Mouse (Mus musculus) bone marrow macrophage, adult 2 months (primary cell): ENCODE measurements around the gene Ralgapa2. TPM values are rescaled to one million over a fixed set of nuclear protein-coding genes. Genes with fewer than 3 reads are reported as not detected.
A peak's percentile ranks its signal among the peaks of the same experiment; 100 is the strongest.

Experiments
- H3K27ac ChIP-seq: 2 replicates; pipeline ENCODE4 v1.5.1; 2012; ENCODE audit warnings: low read depth, low read length; ENCODE audit not compliant: insufficient read depth
- H3K4me1 ChIP-seq: 2 replicates; pipeline ENCODE4 v1.6.1; 2012; ENCODE audit warnings: low read length; ENCODE audit not compliant: control insufficient read depth, insufficient read depth
- H3K4me3 ChIP-seq: 2 replicates; pipeline ENCODE4 v1.5.1; 2012; ENCODE audit warnings: mild to moderate bottlenecking, low read length, moderate library complexity; ENCODE audit not compliant: insufficient read depth
- CTCF ChIP-seq: IDR thresholded peaks from 2 replicates; pipeline ENCODE4 v1.5.1; 2012; ENCODE audit warnings: low read depth, mild to moderate bottlenecking, low read length, moderate library complexity
- POLR2A ChIP-seq: IDR thresholded peaks from 2 replicates; pipeline ENCODE4 v1.6.1; 2012; ENCODE audit warnings: mild to moderate bottlenecking, low read depth, low read length, borderline replicate concordance
- polyA plus RNA-seq: library from polyadenylated mRNA; stranded (reverse); fragments of >200 nt; gene quantifications from 2 replicates; pipeline ENCODE4 v1.2.4, GENCODE M21; 2012; ENCODE audit not compliant: missing spikeins, insufficient read depth, insufficient read length

The Ralgapa2 gene
- polyA plus RNA-seq, 1 experiment = 9.1 TPM

DNA sequence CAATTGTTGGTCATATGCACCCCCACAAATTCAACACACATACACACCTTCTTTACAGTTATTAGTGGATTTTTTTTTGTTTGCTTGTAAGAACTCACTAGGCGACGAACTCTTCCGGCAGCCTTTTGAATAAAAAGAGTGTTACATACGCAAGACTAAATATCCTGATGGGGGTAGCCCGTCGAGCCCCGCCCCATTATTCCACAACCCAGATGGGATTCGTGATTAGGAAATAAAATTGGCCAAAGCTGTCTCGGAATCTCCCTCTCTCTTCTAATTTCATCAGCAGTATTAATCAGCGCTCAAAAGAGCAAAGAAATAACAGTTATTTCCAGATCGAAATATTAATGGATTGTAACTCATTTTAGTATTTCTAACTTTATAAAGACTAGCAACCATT, 292.4 kb downstream of the Ralgapa2 start:
- Histone ChIP-seq H3K4me1 (no peaks in the 10 kb centered on the region), H3K4me3 (no peak overlapping the region), H3K27ac (no peak overlapping the region)
- TF ChIP-seq POLR2A (no peak), CTCF (no peak)

- Histone ChIP-seq H3K4me3 (no peak overlapping the region), H3K4me1 (no peaks in the 10 kb centered on the region), H3K27ac (no peak overlapping the region)
- TF ChIP-seq POLR2A = no peak
- TF ChIP-seq CTCF = no peak
Observed at GRCm38 (mm10) chr2:146218881-146219535, 293.1 kb downstream of the Ralgapa2 start.

GRCm38 (mm10) chr2:146218161-146218691, 293.9 kb downstream of the Ralgapa2 start:
- TF ChIP-seq POLR2A (no peak), CTCF (no peak)
- Histone ChIP-seq H3K4me1 (no peaks in the 10 kb centered on the region), H3K27ac (no peak overlapping the region), H3K4me3 (no peak overlapping the region)

DNA sequence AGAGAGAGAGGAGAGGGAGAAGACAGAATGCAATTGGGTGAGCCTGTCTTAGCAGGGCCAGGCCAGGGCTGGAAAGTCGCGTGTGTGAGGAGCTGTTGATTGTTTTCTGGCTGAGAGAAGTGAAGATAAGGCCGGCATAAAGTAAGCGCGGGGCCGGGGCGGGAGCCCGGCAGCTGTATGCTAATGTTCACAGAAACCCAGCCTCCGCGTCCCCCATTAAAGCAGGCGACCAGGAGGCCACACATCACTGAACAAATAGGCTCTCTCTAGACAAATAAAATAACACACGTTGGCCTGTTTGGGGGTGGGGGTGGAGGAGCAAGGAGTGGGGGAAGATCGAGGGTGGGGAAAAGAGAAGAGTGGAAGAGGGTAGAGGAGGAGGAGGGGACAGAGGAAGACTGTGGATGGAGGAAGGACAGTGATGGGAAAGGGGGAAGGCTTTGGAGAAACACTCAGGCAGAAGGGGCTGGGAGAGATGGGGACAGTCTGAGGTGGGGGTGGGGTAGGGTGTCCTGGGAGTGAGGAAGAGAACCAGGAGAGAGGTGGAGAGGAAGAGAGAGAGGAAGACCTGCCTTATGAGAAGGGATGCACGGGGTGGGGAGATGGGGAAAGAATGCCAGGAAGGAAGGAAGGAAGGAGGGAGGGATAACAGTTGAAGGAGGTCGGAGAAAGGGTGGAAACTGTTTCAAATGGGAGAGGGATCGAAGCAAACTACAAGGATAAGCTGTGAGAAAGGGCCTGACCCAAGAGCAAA, 294.7 kb downstream of the Ralgapa2 start:
- TF ChIP-seq POLR2A = no peak
- no peak for TF ChIP-seq CTCF
- Histone ChIP-seq H3K4me1 (no peaks in the 10 kb centered on the region), H3K27ac (no peak overlapping the region), H3K4me3 (no peak overlapping the region)

DNA sequence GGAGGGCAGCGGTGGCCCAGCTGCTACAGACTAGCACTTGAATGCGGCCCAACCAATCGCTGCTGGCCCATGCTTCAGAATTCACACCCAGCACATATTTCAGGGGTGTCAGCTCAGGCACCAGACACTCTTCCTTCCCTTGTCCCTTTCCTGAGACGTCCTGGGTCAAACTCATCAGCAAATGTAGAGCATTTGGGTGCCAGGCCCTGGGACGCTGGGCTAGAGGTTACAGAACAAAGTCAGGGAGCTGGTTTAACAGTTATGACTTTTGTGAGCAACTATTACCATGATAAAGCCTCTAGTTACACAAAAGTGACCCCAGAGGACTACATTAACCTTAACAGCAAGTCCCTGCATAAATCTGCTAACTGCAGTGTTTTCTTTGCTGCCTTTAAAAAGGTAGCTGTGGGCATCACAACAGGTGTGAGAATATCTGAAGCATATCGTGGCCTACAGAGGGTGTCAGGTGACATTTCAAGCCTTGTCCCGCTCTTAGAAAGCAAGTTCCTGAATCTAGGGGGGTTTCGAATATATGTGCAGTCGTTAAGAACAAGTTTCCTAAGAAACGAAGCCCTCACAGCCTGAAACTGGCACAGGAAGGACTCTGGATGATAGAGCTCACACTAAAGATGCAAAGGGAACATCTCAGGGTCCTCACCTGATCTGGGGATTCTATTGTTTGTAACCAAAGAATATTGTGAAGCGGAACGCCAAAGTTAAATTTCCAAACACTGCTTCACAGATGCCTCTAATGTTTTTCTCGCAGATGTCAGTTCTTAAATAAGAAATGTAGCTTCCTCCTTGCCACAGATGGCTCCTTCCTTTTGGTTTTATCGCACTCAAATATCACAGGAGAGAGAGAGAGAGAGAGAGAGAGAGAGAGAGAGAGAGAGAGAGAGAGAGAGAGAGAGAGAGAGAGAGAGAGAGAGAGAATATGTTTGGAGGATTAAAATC, 295.8 kb downstream of the Ralgapa2 start:
- TF ChIP-seq POLR2A = no peak
- TF ChIP-seq CTCF = no peak
- Histone ChIP-seq H3K27ac (no peak overlapping the region), H3K4me1 (no peaks in the 10 kb centered on the region), H3K4me3 (no peak overlapping the region)

DNA sequence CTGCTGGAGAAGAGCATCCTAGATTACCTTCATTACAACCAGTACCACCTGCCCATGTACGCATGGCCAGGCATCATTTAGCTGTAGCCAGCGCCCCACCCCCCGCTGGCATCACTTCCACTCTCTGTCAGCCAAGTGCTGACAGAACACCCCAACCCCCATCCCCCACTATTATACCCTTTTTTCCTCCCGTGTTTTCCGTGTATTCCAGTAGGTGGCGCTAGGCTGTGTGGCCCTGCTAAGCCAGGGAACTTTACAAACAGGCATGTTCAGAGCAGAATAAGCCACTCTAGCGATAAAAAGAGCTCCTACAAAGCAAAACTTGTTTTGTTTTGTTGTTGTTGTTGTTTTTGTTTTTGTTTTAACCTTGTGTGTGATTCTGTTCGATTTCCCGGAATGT, 297.4 kb downstream of the Ralgapa2 start:
- H3K27ac ChIP-seq = no peak overlapping the region
- no peak overlapping the region for H3K4me3 ChIP-seq
- TF ChIP-seq POLR2A (no peak), CTCF (peak; percentile 76)
- no peaks in the 10 kb centered on the region for H3K4me1 ChIP-seq

GRCm38 (mm10) chr2:146210968-146211367, 301.2 kb downstream of the Ralgapa2 start:
- no peak overlapping the region for H3K27ac ChIP-seq
- TF ChIP-seq CTCF (no peak), POLR2A (no peak)

DNA sequence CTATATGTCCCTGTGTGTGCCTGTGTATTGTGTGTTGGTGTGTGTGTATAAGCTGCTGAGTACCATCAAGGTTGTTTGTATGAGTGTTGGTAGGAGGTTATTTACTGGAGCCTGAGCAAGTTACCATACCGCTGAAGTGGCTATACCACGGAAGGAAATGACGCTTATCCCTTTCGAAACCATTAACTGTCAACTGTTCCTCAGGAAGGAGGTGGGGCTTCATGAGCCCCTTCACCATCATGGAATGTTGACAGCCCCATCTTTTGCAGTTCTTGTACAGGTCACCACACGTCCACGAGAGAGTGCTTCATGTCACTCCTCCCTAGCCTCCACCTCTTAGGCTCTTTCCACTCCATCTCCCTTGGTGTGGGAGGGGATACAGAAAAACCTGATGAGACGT, 314.2 kb downstream of the Ralgapa2 start:
- no peak for TF ChIP-seq CTCF
- no peak for TF ChIP-seq POLR2A
- no peak overlapping the region for H3K27ac ChIP-seq

More at GRCm38 (mm10) chr2:146210968-146211367, 301.2 kb downstream of the Ralgapa2 start:
- Histone ChIP-seq H3K4me1 (no peaks in the 10 kb centered on the region), H3K4me3 (no peak overlapping the region)

GRCm38 (mm10) chr2:146196126-146196525, 316.0 kb downstream of the Ralgapa2 start:
- no peaks in the 10 kb centered on the region for H3K4me1 ChIP-seq
- H3K4me3 ChIP-seq = no peak overlapping the region
- H3K27ac ChIP-seq = no peak overlapping the region
- no peak for TF ChIP-seq CTCF
- no peak for TF ChIP-seq POLR2A

More for the DNA sequence above, 314.2 kb downstream of the Ralgapa2 start:
- H3K4me1 ChIP-seq = no peaks in the 10 kb centered on the region
- no peak overlapping the region for H3K4me3 ChIP-seq
